Mouse (Mus musculus) cerebellum, adult 18-20 months (tissue): ENCODE measurements around the gene Zmym2.

Source experiments
- DNase-seq, 2 experiments: peaks; one replicate each; pipeline ENCODE4 v3.0.0; 2021

The Zmym2 gene

GRCm38 (mm10) chr14:56935481-56935880, 49.0 kb downstream of the Zmym2 start:
- DNase-seq = no peak

- DNase-seq = no peak
Observed at GRCm38 (mm10) chr14:56939903-56940302, 53.5 kb downstream of the Zmym2 start.

- DNase-seq = no peak
Observed at GRCm38 (mm10) chr14:56952928-56953327, 66.5 kb downstream of the Zmym2 start.

- no peak for DNase-seq
Observed at GRCm38 (mm10) chr14:56954393-56954792, 67.9 kb downstream of the Zmym2 start.

- no peak for DNase-seq
Observed at GRCm38 (mm10) chr14:56963969-56964734, 77.7 kb downstream of the Zmym2 start.

- DNase-seq = no peak
Observed at GRCm38 (mm10) chr14:56969653-56970052, 83.2 kb downstream of the Zmym2 start.

GRCm38 (mm10) chr14:56970160-56970559, 83.7 kb downstream of the Zmym2 start:
- no peak for DNase-seq

- DNase-seq = no peak
Observed at GRCm38 (mm10) chr14:56978045-56978655, 91.7 kb downstream of the Zmym2 start.

- DNase-seq = no peak
Observed at GRCm38 (mm10) chr14:56988621-56989020, 102.2 kb downstream of the Zmym2 start.
